Mouse (Mus musculus) telencephalon, adult 2 months (tissue): ENCODE results near the gene Col4a3bp.
A peak's percentile ranks its signal among the peaks of the same experiment; 100 is the strongest.
"Not testable (repeated sequence)": the region's sequence is repeated elsewhere in the genome, so short reads cannot be mapped to it uniquely, and the experiment has no call there.

Experiments
- DNase-seq: peaks from one replicate; pipeline ENCODE4 v3.0.0-alpha.2; 2011; ENCODE audit warnings: low read depth, low spot score

Col4a3bp gene

DNA sequence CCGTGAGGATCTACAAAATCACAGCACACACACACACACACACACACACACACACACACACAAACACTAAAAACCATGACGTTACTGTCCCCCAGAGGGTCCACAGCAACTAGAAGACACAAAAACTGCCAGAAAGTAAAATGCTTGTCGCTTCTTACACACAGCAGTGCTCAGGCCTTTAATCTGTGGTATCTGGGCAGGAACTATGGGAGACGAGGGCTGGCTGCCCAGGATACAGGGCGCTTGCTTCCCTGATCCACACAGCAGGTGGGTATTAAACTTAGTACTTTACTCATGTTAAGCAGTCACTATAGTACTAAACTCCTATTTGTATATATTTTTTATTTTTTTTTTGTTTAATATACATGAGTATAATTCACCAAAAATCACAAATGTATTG is 103.4 kb downstream of the Col4a3bp start:
- DNase-seq: no peak

DNA sequence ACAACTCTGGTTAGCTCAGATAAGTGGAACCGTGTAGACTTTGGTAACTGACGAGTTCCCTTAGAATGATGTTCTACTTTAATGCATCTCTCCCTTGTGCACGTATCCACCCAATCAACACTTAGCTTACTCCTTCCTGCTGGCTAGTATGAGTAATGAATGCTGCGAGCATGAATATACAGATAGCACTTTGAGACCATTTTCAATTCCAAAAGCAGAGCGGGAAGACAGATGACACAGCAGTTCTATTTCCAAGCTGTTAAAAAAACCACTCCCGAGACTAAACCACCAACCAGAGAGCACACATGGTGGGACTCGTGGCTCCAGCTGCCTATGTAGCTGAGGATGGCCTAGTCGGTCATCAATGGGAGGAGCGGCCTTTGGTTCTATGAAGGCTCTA is 110.6 kb downstream of the Col4a3bp start:
- DNase-seq: peak; percentile 62

DNA sequence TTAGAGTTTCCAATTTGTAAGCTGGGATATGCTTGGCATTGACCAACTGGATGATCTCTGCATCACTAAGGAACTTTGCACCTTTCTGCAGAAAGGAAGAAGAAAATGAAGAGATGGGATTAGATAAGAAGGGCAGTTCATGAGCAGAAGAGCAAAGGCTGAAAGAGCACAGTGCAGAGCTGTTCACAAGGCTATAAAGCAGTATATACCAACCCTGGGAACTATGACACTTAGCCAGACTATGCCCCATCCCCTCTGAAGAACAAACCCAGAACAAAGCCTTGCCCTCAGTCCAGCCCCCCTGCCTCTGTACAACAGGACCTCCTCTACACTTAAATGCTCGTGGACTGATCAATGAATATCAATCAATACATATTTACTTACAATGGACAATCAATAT is 114.3 kb downstream of the Col4a3bp start:
- no peak for DNase-seq

DNA sequence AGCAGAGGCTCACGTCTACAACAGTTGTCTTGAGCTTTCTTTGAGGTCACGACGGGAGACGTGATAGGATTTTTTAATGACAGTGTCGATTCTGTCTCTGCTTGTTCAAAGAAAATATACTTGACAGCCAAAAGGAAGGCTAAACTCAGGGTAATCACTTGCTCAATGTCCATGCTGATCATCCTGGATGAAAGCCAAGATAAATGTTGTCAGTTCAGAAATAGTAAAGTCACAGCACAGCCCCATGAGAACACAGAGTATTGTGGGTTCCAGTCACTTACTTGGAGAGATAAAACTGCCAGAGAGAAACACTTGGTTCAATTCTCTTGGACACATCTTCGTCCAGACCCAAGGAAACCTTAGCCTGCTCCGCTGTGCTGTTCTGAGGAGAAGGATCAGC is 116.5 kb downstream of the Col4a3bp start:
- no peak for DNase-seq

DNA sequence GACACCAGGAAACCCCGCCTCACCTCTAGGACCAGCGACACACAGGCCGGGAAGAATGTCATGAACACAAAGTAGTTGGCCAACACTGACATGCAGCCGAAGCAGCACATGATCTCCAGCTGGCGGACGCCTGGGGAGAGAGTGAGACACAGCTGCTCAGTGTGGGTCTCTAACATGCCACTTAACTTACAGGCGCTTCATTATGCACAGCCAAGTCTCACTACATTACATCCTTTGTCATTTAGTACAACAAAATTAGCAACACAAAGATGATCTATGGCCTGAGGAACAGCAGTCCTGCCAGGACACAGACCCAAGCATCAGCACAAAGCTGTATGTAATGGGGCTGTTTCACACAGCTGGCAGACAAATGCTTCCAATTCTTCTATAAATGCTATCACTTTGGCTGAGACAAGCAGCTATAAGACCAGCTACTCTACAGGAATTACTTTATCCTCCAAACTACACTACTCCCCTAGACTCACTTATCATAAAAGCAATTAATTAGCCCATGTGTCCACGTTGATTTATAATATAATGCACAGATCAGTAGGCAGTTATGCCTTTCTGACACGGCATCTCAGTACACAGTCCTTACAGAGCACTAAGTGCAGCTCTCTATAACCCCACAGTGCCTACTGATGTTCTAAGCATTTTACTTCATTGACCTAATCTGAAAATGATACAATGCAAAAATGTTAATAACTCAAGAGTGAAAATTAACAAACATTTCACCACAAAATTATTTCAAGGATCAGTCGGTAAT is 117.9 kb downstream of the Col4a3bp start:
- DNase-seq: no peak

DNA sequence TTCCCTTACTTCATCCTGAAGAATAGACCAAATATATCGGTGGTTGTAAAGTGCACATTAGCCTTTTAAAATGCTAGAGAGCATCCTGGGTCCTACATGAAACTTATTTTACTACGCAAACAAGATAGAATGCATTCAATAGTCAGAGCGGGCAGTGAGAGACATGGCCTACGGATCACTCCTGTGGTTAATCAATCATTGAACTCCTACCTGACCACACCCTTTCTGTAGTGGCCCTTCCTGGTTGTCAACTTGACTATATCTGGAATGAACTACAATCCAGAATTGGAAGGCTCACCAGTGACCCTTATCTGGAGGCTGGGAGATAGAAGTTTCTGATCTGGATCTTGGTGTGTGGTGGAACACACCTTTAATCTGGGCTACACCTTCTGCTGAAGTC is 120.7 kb downstream of the Col4a3bp start:
- DNase-seq: not testable (repeated sequence)

DNA sequence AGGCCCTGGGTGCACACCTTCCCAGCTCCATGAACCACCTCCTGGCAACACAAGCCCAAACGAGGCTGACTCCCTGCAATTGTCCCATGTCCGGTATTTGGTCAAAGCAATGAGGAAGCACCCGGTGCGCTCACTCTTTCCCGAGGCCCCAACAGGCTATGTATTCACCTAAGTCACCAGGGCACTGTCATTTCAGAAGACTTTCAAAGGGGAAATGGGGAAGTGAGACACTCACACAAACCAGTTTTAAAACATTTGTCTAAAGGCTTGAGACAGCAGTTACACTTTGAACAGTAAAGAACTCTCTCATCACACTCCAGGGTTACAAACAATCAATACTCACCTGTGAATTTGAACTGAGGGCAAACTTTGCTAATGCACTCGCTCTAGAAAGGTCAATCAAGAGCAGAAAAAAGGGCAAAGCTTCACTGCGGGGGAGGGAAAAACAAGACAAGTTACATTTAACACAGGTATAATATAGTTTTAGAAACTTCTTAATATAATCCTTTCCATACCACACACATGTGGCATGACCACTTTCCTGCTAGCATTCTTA is 122.1 kb downstream of the Col4a3bp start:
- DNase-seq: no peak

DNA sequence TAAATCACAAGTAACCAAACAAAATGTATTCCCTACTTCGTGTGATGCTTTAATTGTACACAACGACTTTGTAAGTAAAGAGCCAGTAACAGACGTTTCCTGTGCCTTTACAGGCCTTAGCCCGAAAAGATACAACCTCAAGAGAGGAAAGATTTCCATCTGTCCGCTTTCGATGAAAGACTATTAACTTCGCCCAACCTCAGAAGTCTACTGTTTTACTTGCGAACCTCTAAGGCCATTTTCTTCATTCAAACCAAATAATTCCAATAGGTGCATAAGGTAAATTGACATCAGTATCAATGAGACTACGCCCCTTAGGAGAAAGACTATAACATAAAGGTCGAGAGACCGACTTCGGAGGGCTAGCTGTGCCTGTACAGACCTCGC is 127.6 kb downstream of the Col4a3bp start:
- no peak for DNase-seq

DNA sequence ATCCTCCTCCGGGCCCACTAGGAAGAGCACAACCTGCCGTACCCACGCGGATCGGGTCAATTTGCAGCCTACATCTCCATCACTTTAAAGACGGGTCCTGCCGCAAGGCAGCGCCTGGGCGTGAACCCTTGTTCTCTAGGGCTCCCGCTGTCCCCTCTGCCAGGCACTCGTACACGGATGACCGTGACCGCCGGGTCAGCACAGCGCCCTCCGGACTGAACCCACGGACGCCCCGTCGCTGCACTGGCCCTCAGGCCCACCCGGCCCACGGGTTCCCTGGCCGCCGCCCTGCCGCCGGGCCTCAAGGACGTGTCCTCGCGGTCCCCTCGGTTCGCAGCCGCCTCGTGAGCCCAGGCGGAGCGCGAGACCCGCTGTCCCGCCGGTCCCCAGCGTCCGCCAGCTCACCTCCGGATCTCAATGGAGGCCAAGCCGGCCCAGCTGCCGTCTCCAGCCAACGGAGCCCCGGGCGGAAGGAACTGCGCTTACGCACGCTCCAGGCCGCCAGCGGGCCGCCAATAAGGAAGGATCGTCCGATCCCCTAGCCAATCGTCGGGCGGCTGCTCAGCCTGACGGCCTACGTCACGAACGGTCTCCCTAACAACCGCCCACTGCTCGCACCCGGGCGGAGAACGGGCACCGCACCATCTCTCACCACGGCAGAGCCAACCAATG is 128.1 kb downstream of the Col4a3bp start, which contains the start of gene Hmgcr:
Hmgcr (minus strand) TSS at position 531 of the 672 bp plus-strand sequence.
- DNase-seq: peak; percentile 98

DNA sequence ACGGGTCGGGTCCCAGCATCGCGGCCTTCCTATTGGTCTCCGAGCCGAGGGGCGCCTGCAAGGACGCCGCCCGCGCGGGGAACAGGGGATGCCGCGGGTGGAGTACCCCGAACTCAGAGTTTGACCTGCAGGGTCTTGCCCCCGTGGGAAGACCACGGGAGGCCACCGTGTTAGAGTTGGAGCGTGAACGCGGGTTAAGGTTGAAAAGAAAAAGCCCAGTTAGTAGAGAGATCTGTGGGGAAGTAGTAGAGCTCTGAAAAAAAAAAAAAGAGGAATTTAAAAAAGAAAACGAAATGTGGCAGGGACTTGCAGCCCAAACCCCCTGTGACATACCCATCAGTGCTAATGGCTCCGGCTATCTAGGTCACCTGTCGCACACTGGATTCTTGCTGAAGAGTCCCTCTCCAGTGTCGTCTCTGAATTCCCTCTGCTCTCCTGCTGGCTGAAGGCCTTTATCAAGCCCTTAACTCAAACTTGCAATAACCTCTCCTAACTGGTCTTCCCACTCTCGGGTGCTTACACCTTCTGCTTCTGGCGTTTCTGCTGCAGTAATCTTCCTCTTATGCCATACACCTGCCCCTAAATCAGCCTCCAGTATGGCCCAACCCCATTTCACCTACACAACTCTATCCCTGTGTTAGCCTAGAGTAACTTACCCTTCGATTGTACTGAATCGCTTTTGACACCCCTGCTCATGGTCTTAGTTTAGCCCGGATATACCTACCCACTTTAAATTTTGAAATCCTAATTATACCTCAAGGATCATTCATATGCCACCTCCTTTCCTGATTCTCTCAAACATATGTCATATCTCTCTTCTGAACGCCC is 128.9 kb downstream of the Col4a3bp start:
- DNase-seq: no peak

DNA sequence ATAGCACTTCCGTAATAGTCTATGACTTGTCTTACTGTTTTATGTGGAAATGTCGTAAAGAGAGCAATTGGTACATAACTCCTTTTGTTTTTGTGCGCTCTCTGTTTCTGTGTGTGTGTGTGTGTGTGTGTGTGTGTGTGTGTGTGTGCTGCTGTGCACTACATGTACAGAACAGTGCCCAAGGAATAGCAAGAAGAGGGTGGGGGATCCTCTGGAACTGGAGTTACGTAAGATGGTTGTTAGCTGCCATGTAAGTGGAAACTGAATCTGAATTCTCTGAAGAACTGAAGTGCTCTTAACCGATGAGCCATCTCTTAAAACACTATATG is 129.5 kb downstream of the Col4a3bp start:
- DNase-seq: no peak

DNA sequence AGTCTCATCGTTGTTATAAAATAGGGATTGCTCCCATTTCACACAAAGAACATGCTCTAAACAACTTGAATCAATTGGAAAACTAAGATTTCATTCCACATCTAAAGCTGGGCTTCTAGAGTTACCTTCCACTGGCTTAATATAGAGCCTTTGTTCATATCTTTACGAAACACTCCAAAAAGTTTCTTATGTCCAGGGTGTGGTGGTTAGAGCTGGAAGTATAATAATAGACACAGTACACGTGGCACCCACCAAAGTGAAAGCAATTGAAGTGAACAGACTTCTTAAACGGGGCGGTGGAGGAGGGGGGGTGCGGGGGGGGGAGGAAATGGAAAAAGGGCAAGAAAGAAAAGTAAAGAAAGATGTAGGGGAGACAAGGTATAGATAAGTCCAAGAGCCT is 129.9 kb downstream of the Col4a3bp start:
- DNase-seq: no peak

DNA sequence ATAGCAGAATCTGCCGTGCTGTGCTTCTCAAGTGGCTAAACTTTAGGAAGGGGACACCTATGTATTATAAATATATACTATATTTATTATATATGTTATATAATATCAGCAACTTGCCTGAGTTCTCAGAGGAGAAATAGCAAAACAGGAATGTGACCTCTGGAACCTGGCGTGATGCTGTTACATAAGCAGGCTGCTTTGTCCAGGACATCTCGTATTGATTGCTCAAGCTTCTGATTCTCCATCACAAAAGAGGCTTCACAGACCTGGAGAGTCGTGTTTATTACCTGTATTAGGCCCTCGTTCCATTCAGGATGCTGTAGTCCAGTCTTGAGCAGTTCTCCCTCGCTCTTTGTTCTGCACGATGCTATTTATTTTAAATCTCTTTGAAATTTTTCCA is 131.4 kb downstream of the Col4a3bp start:
- no peak for DNase-seq

DNA sequence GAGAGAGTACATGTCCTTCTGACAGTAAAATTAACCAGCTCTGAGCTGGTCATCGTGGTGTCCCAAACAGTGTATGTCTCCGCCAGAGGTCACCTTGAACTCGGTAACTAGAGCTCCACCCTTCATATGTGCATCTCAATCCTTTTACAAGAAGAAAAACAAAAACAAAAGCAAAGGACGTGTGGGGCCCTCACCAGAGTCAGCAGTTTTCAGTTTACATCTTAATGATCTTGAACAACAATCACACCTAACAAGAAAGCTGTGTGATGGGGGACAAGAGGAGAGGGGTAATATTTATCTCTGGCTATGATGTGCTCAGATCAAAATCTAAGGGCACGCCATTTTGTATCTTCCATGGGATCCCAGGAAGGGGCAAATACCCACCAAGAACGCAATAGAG is 133.3 kb downstream of the Col4a3bp start:
- no peak for DNase-seq

DNA sequence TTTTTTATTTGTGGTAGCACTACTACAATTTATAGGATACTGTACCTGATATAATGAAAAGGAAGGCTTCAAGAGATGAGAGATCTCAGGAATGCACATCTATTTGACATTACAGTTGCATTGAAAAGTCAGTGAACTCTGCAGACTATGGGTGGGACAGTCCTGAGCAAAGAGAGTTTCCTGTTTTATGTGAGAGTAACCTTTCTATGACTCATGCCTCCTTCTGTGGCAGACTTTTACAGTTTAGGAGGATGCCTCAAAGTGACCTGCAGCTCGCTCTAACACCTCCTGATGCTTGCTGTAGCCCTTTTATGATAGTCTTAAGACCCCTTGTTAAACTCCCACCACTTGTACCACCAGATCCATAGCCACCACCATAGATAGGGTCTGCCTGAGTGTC is 134.7 kb downstream of the Col4a3bp start:
- no peak for DNase-seq

DNA sequence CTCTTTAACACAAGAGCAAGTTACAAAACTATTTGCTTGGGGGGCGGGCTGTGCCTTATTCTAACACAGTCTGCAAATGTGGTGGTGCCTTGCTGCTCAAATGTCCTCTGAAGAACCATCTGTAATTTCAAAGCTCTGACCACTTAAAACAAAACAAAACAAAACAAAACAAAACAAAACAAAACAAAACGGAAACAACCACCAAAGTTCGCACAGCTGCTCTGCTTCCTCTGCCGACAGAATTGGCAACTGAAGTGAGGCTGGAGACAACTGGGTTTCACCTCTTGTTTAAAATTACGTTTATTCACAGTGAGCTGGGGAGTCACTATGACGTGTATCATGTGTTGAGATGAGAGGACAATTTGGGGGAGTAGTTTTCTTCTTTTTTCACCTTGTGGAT is 136.2 kb downstream of the Col4a3bp start:
- DNase-seq: no peak

DNA sequence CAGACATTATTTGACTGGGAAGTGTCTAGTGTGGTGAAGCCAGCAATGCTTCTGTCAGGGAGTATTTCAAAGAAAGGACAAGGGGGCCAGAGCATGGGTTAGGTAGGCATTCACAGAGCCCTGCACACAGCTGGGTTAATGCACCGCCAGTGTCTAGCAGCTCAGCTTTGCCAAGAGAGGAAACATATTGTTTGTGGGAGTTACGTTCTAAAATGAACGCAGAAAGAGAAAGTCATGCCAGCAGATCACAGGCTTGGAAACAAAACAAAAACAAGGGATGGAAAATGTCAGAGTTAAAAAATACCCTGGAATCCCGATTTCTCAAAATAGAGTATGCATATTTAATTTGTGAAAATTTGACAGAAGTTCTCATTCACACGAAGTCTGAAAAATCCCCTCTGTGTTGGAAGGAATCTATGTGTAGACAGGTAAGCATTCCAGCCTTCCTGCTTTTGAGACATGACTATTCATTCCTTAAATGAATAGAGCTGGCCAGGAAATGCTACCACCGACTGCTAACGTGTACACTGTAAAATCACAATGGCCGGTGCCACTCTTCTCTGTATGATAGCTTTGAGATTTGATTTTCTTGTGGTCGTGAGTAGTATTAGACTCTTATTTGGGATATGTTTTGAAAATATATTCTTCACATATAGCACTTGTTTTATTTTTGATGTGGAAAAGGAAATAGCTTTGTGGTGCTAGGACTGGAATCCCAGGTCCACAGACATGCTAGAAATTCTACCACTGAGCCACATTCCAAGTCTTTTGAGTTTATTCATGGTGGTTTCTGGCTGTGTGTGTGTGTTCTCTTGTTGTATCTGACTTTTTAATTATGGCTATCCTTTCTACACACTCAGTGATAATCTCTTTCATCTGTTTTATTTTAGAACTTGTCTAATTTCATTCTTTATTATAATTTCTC is 138.0 kb downstream of the Col4a3bp start:
- DNase-seq: peak; percentile 81

DNA sequence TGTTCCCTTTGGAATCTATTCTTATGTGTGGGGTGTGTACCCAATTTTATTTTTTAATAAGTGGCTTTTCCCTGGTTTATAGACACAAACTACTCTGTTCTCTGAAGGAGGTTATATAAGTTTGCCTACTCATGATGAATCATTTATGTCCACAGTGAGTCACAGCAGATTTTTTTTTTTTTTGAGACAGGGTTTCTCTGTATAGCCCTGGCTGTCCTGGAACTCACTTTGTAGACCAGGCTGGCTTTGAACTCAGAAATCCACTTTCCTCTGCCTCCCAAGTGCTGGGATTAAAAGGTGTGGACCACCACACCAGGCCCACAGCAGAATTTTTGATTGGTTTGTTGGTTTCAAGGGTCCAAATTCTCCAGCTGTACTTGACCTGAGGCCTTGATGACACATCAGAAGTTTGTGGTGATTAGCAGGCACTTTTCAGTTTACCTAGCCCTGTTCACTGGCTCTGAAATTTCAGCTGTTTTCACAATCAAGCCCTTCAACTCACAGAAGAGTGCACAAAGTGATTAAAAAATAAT is 138.7 kb downstream of the Col4a3bp start:
- no peak for DNase-seq

DNA sequence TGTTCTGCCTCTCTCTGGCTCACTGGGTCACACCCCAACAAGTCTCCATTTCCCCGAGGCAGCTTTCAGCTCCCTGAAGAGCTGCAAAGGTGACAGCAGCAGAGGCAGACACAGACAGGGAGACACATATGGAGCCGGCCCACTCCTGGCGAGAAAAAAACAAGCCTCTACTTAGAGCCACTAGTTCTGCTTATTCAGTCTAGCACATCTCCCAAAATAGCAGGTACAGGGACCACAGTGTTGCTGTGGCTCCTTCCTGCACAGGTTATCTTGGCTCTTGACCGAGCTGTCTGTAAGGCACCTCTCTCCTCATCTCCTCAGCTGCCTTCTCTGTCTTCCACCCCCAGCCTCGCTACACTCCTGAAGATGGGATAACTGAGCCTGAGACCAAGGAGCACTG is 142.4 kb downstream of the Col4a3bp start:
- DNase-seq: peak; percentile 74

DNA sequence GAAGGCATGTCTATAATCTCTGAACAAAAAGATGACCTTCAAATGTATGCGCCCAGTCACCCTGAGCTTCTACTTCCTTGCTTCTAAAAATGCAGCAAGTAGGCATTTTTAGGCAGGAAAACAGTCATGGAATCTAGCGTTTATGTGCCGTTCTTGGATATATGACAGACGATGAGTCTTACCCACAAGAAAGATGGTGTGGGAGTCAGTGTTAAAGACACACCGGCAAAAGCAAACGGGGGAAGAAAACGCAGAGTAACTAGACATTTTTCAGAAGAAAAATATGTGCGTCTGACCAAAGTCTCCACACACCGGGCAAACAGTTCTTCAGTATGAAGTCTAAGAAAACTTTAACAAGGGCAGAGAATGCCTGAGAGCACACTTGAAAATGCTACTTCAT is 144.8 kb downstream of the Col4a3bp start:
- DNase-seq: peak; percentile 83
